Mouse (Mus musculus) hindbrain, embryonic 13.5 days (tissue): Measurements from ENCODE around the gene Timm13. TPM values are rescaled to one million over a fixed set of nuclear protein-coding genes. Genes with fewer than 3 reads are reported as not detected.
A peak's percentile ranks its signal among the peaks of the same experiment; 100 is the strongest.

Experiments used
- ATAC-seq: fragments of 200-750 bp; cut with Nextera tagmentation; 2 replicates; pipeline ENCODE4 v1.8.0; 2017; ENCODE audit warnings: moderate TSS enrichment; ENCODE audit not compliant: low FRiP score
- H3K27ac ChIP-seq: fragments of 300-500 bp; sonication (generic); 2 replicates; pipeline ENCODE4 v1.5.1; 2015; ENCODE audit warnings: inconsistent platforms, mild to moderate bottlenecking, moderate library complexity
- H3K27me3 ChIP-seq: fragments of 300-500 bp; sonication (generic); 2 replicates; pipeline ENCODE4 v1.6.1; 2015; ENCODE audit warnings: mild to moderate bottlenecking, inconsistent platforms
- H3K36me3 ChIP-seq: fragments of 300-500 bp; sonication (generic); 2 replicates; pipeline ENCODE4 v1.6.1; 2015; ENCODE audit warnings: mild to moderate bottlenecking, inconsistent platforms
- H3K4me1 ChIP-seq: fragments of 300-500 bp; sonication (generic); replicated peaks from 2 replicates; pipeline ENCODE4 v1.6.1; 2015; ENCODE audit warnings: inconsistent platforms
- H3K4me2 ChIP-seq: fragments of 300-500 bp; sonication (generic); 2 replicates; pipeline ENCODE4 v1.6.1; 2015; ENCODE audit warnings: inconsistent platforms, mild to moderate bottlenecking, moderate library complexity
- H3K4me3 ChIP-seq: fragments of 300-500 bp; sonication (generic); 2 replicates; pipeline ENCODE4 v1.5.1; 2015; ENCODE audit warnings: mild to moderate bottlenecking, inconsistent platforms
- H3K9ac ChIP-seq: fragments of 300-500 bp; sonication (generic); 2 replicates; pipeline ENCODE4 v1.6.1; 2015; ENCODE audit warnings: mild to moderate bottlenecking, inconsistent platforms
- H3K9me3 ChIP-seq: fragments of 300-500 bp; sonication (generic); 2 replicates; pipeline ENCODE4 v1.6.1; 2016; ENCODE audit warnings: inconsistent platforms
- WGBS: fragments of 180-500 bp; shearing (Covaris S2); methylation state at CpG from one replicate; pipeline ENCODE4 v1.1.7; 2015; 5-methylcytosine and 5-hydroxymethylcytosine counted together
- polyA plus RNA-seq: library from polyadenylated mRNA; unstranded; fragments of >200 nt; fragmentation: Nextera tagmentation; extraction: Ambion mirVana; gene quantifications from 2 replicates; pipeline ENCODE4 v1.2.1, GENCODE M21; 2015

Timm13 gene
- polyA plus RNA-seq, 1 experiment from 2014 or later = 333 TPM

DNA sequence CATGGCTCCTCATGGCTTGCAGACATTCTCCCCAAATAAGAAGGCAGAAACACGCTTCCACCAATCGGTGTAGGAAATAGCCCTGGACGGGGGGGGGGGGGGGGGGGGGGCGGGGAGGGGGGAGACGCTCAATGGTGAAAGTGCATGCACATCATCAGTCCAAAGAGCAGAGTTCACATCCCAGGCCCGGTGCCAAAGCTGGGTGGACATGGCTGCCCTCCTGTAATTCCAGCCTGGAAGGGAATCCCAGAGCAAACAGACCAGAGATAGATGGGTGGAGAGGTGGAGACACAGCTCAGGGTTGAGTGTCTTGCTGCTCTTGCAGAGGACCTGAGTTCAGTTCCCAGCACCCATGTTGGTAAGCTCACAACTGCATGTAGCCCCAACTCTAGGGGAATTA is 29.8 kb downstream of the Timm13 start:
- ATAC-seq = no peak
- Histone ChIP-seq H3K4me2 (no peak overlapping the region), H3K27me3 (peaks cover 12% of the 10 kb centered on the region; the same call in 1 of the 2 replicates), H3K27ac (no peak overlapping the region), H3K9ac (no peak overlapping the region), H3K4me1 (peaks cover 4% of the 10 kb centered on the region; the same call in 1 of the 2 replicates), H3K9me3 (no peaks in the 10 kb centered on the region), H3K4me3 (no peak overlapping the region), H3K36me3 (peaks cover 28% of the 10 kb centered on the region)
- WGBS = 84% methylated on average over 4 of the region's 6 CpGs

DNA sequence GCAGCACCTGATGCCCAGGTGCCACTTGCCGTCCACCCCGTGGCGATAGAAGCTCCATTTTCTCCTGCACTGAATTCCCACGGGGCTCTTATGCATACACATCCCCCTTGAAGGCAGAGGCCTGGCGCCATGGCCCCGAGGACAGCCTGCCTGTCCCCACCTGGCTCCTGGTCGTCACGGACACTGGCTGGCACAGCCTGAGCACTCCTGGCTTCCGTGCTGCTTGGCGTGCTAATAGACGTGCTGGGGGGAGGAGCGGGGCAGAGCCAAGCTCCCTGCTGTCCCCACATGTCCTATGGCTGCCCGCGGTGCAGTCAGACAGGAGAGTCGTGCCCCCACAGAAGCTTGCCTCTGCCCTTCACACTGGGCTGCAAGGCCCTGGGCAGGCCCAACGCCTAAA is 36.3 kb downstream of the Timm13 start:
- H3K36me3 ChIP-seq = peaks cover 76% of the 10 kb centered on the region
- WGBS = 79% methylated on average over 16 of the region's 16 CpGs

DNA sequence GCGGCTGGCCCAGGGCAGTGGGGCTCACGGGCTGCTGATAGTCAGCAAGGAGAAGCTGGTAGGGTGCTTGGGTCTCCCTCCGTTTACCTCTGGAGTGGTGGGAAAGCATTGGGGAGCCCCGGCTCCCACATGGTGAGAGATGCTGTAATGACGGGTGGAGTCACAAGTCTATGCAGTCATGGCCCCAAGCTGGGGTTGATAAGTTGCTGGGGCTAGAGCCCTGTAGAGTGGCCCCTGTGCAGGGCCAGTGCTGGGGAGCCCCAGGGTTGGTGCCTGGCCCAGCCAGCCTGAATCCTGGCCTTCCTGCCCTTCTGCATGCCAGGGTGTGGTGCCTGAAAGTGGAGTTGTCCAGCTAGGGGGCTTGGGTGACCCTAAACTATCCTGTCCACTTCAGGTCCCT is 38.5 kb downstream of the Timm13 start:
- 93% methylated on average over 5 of the region's 5 CpGs for WGBS
- Histone ChIP-seq H3K4me3 (no peak overlapping the region), H3K4me1 (peaks cover 23% of the 10 kb centered on the region), H3K36me3 (peaks cover 61% of the 10 kb centered on the region), H3K9ac (no peak overlapping the region), H3K9me3 (no peaks in the 10 kb centered on the region), H3K27ac (no peak overlapping the region), H3K4me2 (no peak overlapping the region), H3K27me3 (no peaks in the 10 kb centered on the region)
- no peak for ATAC-seq

More for the DNA sequence above, 36.3 kb downstream of the Timm13 start:
- Histone ChIP-seq H3K27me3 (no peaks in the 10 kb centered on the region), H3K27ac (no peak overlapping the region; the same call in 1 of the 2 replicates), H3K4me3 (no peak overlapping the region), H3K9ac (peak overlapping the region; percentile 24; the same call in 1 of the 2 replicates), H3K4me1 (peaks cover 9% of the 10 kb centered on the region; the same call in 1 of the 2 replicates), H3K4me2 (no peak overlapping the region), H3K9me3 (no peaks in the 10 kb centered on the region)
- no peak for ATAC-seq

DNA sequence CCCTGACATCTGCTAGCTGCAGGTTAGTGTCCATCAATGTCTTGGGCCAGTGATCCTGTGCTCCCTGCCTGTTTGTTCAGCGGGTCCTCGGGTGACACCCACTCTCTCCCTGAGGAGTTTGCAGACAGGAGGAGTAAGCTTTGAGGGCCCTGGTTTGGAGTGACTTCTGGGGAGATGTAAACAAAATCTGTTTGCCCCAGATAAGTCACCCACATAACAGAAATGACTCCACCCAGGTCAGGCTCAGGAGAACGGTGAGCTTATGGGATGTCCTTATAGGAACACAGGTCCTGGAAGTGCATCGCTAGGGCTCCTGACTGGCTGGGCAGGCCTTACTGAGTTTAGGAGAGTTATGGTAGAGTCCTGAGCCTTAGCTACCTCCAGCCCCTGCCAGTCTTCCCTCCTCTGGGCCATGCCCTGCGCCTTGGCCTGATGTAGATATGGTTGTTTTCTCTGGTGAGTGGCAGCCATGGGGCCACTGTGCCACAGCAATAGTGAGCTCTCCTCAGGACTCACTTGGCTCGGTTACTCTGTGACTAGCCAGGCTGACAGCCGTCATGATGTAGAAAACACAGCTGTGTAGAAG is 42.3 kb downstream of the Timm13 start:
- peak overlapping the region; percentile 48; the same call in 1 of the 2 replicates for H3K27ac ChIP-seq
- H3K4me1 ChIP-seq = peaks cover 45% of the 10 kb centered on the region
- H3K9me3 ChIP-seq = no peaks in the 10 kb centered on the region
- no peaks in the 10 kb centered on the region for H3K27me3 ChIP-seq
- peak overlapping the region; percentile 95 for H3K9ac ChIP-seq
- ATAC-seq = no peak
- H3K4me3 ChIP-seq = no peak overlapping the region
- H3K36me3 ChIP-seq = peaks cover 24% of the 10 kb centered on the region
- H3K4me2 ChIP-seq = no peak overlapping the region
- 84% methylated on average over 7 of the region's 7 CpGs for WGBS

DNA sequence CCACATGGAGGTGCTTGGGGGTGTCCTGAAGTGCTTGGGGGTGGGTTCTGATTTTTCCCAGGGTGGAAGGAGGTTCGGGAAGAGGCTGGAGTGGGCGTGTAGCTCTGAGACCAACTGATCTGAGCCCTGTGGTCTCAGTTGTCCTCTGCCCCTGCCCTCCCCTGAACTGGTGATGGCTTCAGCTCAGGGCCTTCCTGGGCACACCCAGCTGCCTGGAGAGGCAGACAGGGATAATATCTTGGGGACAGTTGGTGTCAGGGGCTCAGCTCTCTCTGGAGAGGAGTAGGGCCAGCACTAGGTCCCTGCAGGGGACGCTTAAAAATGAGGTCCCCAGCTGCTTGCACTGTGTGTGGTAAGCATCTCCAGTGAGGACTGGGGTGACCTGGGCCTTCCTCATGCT is 42.9 kb downstream of the Timm13 start:
- Histone ChIP-seq H3K4me2 (peak overlapping the region; percentile 100; the same call in 1 of the 2 replicates), H3K9ac (peak overlapping the region; percentile 95)
- ATAC-seq = no peak

DNA sequence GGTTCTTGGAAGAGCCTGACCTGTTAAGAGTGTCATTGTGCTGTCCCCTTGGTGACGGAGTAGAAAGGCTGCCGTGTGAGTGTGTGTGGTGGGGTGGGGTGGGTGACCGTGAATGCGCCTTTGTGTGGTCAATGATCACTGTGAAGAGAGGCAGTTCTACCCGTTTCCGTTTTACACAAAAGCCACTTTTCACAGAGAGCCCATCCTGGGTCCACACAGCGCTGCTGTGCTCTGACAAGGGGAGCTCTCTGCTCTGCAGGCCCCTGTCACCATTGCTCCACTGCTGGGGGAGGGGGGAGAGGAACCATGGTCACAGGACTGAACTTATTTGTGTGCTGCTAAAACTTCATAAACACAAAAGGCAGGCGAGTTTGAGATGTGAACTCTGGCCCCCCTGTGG is 43.4 kb downstream of the Timm13 start:
- peak overlapping the region; percentile 100; the same call in 1 of the 2 replicates for H3K4me2 ChIP-seq
- 31% methylated on average over 8 of the region's 8 CpGs for WGBS
- H3K36me3 ChIP-seq = peaks cover 21% of the 10 kb centered on the region
- peak; percentile 17; the same call in 1 of the 2 replicates for ATAC-seq
- peak overlapping the region; percentile 95 for H3K9ac ChIP-seq
- no peaks in the 10 kb centered on the region for H3K27me3 ChIP-seq
- peak overlapping the region; percentile 48 for H3K27ac ChIP-seq
- H3K9me3 ChIP-seq = no peaks in the 10 kb centered on the region
- H3K4me1 ChIP-seq = peaks cover 48% of the 10 kb centered on the region
- no peak overlapping the region for H3K4me3 ChIP-seq

More for the DNA sequence above, 42.9 kb downstream of the Timm13 start:
- peak overlapping the region; percentile 48 for H3K27ac ChIP-seq
- H3K27me3 ChIP-seq = no peaks in the 10 kb centered on the region
- H3K36me3 ChIP-seq = peaks cover 23% of the 10 kb centered on the region
- no peaks in the 10 kb centered on the region for H3K9me3 ChIP-seq
- H3K4me3 ChIP-seq = no peak overlapping the region
- 55% methylated on average over 3 of the region's 3 CpGs for WGBS
- peaks cover 48% of the 10 kb centered on the region for H3K4me1 ChIP-seq

DNA sequence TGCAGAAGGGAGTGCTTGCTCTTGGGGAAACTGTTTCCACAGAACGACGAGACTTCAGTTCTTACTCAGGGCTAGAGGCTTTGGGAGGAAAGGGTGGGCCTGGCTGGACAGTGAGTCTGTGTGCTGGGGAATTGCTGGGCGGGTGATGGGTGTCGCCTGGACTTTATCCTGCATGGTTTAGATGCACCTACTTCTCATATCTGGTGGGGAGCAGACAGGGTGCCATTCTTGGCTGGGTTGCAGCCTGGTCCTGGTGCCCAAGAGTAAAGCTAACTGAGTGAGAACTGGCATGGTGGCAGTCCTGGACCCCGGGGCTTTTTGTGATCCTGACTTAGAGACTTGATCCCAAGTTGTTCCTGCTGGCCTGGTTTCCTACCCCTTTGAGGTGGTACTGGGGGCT is 43.9 kb downstream of the Timm13 start:
- no peaks in the 10 kb centered on the region for H3K9me3 ChIP-seq
- H3K27ac ChIP-seq = 0 out of 2 replicates have a peak overlapping the region, but pooled peaks have one; percentile 48
- peak overlapping the region; percentile 95; the same call in 1 of the 2 replicates for H3K4me3 ChIP-seq
- H3K36me3 ChIP-seq = peaks cover 21% of the 10 kb centered on the region
- 81% methylated on average over 5 of the region's 5 CpGs for WGBS
- H3K4me1 ChIP-seq = peaks cover 48% of the 10 kb centered on the region
- peak overlapping the region; percentile 100 for H3K4me2 ChIP-seq
- H3K27me3 ChIP-seq = no peaks in the 10 kb centered on the region
- H3K9ac ChIP-seq = peak overlapping the region; percentile 95
- no peak for ATAC-seq

DNA sequence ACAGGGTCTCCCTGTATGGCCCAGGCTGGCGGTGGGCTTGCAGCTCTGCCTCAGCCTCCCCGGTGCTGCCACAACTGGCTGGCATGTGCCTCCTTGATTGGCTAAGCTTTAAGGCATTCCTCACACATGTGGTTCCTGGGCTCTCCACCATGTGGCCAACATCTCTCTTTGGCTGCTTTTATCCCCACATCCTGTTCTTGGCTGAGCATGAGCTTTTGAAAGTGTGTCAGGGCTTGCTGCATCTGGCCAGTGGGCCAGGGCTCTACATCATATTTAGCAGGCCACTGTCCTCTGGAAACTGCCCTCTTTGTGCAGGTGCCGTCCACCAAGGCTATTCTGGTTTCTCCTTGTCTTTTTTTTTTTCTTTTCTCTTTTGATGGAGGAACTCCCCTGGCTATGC is 44.5 kb downstream of the Timm13 start:
- 68% methylated on average over 3 of the region's 3 CpGs for WGBS
- H3K4me3 ChIP-seq = peak overlapping the region; percentile 95
- no peaks in the 10 kb centered on the region for H3K9me3 ChIP-seq

DNA sequence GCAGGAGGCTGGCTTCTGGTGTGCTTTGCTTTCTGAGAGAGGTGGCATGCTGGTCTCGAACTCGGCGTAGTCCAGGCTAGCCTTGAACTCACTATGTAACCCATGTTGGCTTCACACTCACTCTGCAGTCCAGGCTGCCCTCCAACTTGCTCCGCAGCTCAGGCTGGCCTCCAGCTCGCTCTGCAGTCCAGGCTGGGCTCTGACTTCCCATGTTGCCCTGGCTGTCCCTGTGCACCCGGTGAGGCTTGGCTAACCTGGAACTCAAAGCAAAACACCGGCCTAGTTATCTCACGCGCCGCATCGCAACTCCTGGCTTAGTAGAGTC is 45.1 kb downstream of the Timm13 start:
- Histone ChIP-seq H3K9me3 (no peaks in the 10 kb centered on the region), H3K9ac (peak overlapping the region; percentile 95), H3K27me3 (no peaks in the 10 kb centered on the region), H3K4me3 (peak overlapping the region; percentile 95), H3K27ac (peak overlapping the region; percentile 64), H3K4me2 (peak overlapping the region; percentile 100), H3K4me1 (peaks cover 48% of the 10 kb centered on the region), H3K36me3 (peaks cover 25% of the 10 kb centered on the region)
- WGBS = 23% methylated on average over 11 of the region's 11 CpGs
- no peak for ATAC-seq

More for the DNA sequence above, 44.5 kb downstream of the Timm13 start:
- Histone ChIP-seq H3K27ac (no peak overlapping the region), H3K4me2 (peak overlapping the region; percentile 100), H3K27me3 (no peaks in the 10 kb centered on the region), H3K36me3 (peaks cover 21% of the 10 kb centered on the region), H3K4me1 (peaks cover 48% of the 10 kb centered on the region), H3K9ac (peak overlapping the region; percentile 95)
- no peak for ATAC-seq

DNA sequence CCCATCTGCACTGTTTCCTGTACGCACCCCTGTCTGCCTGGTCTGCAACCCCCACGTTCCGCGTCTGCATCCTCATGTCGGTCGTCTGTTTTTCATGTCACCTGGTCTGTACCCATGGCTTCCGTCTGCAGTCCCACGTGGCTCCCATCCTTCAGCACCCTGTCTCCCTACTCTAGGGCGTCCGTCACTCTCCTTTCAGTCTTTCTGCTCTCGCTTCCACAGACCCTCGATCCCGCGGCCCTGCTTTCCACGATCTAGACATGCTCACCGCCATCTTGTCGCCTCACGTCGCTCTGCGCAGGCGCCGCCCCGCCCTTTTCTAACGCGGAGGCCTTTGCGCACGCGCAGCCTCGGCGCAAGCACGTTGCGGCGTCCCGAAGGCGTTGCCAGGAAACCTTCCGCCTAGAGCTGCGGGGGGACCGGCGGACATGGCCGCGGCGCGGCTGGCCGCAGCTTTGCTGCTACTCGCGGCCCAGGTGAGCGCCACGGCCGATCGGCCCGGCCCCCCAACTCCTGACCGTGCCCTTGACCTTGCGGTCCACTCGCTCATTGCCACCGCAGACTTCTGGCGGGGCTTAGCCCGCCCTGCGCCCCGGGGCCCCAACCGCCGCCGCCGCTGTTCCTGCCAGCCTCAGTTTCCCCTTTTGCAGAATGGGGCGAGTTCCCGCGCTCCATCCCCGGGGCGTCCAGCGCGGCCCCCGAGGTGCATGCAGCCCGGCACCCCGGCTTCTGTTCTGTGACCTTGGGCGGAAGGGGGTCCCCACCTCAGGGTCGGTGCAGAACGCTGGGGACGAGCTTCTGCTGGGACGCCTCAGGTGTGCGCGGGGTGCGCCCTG is 45.6 kb downstream of the Timm13 start, which contains the start of the genes Lsm7 and Sppl2b:
Gene Lsm7, minus strand, starts transcription at position 297 of the 836 bp plus-strand sequence.
Gene Sppl2b, plus strand, starts transcription at position 363 of the 836 bp plus-strand sequence.
- peak within 1 kb of the TSS; percentile 82 for H3K27ac ChIP-seq
- peak within 1 kb of the TSS; percentile 95 for H3K4me3 ChIP-seq
- under 1% methylated on average over 79 of the region's 81 CpGs for WGBS
- H3K4me2 ChIP-seq = peak within 1 kb of the TSS; percentile 100
- ATAC-seq = peak; percentile 82
- no peaks in the 10 kb centered on the region for H3K27me3 ChIP-seq
- peak within 1 kb of the TSS; percentile 95 for H3K9ac ChIP-seq
- H3K9me3 ChIP-seq = no peaks in the 10 kb centered on the region
- H3K36me3 ChIP-seq = peaks cover 30% of the 10 kb centered on the region
- H3K4me1 ChIP-seq = peaks cover 48% of the 10 kb centered on the region
